Mouse (Mus musculus) limb, embryonic 14.5 days (tissue): Measurements from ENCODE around the gene Tnrc6b. TPM values are rescaled to one million over a fixed set of nuclear protein-coding genes. Genes with fewer than 3 reads are reported as not detected.

ENCODE experiments used
- ATAC-seq: fragments of 200-750 bp; cut with Nextera tagmentation; 2 replicates; pipeline ENCODE4 v1.8.0; 2017; ENCODE audit warnings: low read depth, moderate number of reproducible peaks, moderate TSS enrichment; ENCODE audit not compliant: low FRiP score
- DNase-seq: peaks from one replicate; pipeline ENCODE4 v3.0.0-alpha.2; 2015; ENCODE audit warnings: low spot score
- H3K27ac ChIP-seq: fragments of 300-500 bp; sonication (generic); replicated peaks from 2 replicates; pipeline ENCODE4 v1.5.1; 2014; ENCODE audit warnings: low read depth, mild to moderate bottlenecking, low read length, moderate library complexity, mixed read lengths
- H3K27me3 ChIP-seq: fragments of 300-500 bp; sonication (generic); 2 replicates; pipeline ENCODE4 v1.6.1; 2014; ENCODE audit warnings: low read length, mixed read lengths; ENCODE audit not compliant: control insufficient read depth, insufficient read depth
- H3K36me3 ChIP-seq: fragments of 300-500 bp; sonication (generic); 2 replicates; pipeline ENCODE4 v1.6.1; 2014; ENCODE audit warnings: mild to moderate bottlenecking, low read length, moderate library complexity, mixed read lengths; ENCODE audit not compliant: control insufficient read depth, insufficient read depth
- H3K4me1 ChIP-seq: fragments of 300-500 bp; sonication (generic); 2 replicates; pipeline ENCODE4 v1.6.1; 2014; ENCODE audit warnings: antibody characterized with exemption, low read length, mixed read lengths; ENCODE audit not compliant: control insufficient read depth, insufficient read depth
- H3K4me2 ChIP-seq: fragments of 300-500 bp; sonication (generic); replicated peaks from 2 replicates; pipeline ENCODE4 v1.6.1; 2014; ENCODE audit warnings: low read depth, mild to moderate bottlenecking, low read length, moderate library complexity; ENCODE audit not compliant: severe bottlenecking
- H3K4me3 ChIP-seq: fragments of 300-500 bp; sonication (generic); replicated peaks from 2 replicates; pipeline ENCODE4 v1.5.1; 2014; ENCODE audit warnings: low read length
- H3K9ac ChIP-seq: fragments of 300-500 bp; sonication (generic); 2 replicates; pipeline ENCODE4 v1.6.1; 2014; ENCODE audit warnings: mild to moderate bottlenecking, low read depth, low read length, moderate library complexity; ENCODE audit not compliant: severe bottlenecking
- H3K9me3 ChIP-seq: fragments of 300-500 bp; sonication (generic); 2 replicates; pipeline ENCODE4 v1.6.1; 2016; ENCODE audit warnings: low read length; ENCODE audit not compliant: control insufficient read depth
- POLR2A ChIP-seq: fragments of 200-500 bp; IDR thresholded peaks from 2 replicates; pipeline ENCODE4 v1.8.0; 2012; ENCODE audit warnings: inconsistent platforms, mild to moderate bottlenecking, moderate library complexity, borderline replicate concordance; ENCODE audit not compliant: insufficient read depth, insufficient read length; ENCODE audit errors: extremely low read depth
- whole genome bisulfite sequencing: fragments of 180-500 bp; shearing (Covaris S2); extraction: QIAGEN DNeasy Blood & Tissue Kit; methylation state at CpG from one replicate; pipeline ENCODE4 v1.1.7; 2014; 5-methylcytosine and 5-hydroxymethylcytosine counted together
- polyA plus RNA-seq, 2 experiments: library from polyadenylated mRNA; depleted of rRNA in 1 of 2; stranded (reverse) in 1 of 2; unstranded in 1 of 2; fragments of >200 nt; fragmentation: Nextera tagmentation in 1 of 2; extraction: Ambion mirVana in 1 of 2; gene quantifications; 2 replicates each; pipeline versions ENCODE4 v1.2.1 to v1.2.3; 2012 to 2014

The Tnrc6b gene
- polyA plus RNA-seq, 2 experiments: 12.5 to 15.8 TPM

GRCm38 (mm10) chr15:80682343-80682742 is 28.8 kb upstream of the Tnrc6b start:
- DNase-seq (no peak), ATAC-seq (no peak)
- Histone ChIP-seq H3K4me1 (peaks cover 23% of the 10 kb centered on the region), H3K4me2 (no peak overlapping the region), H3K36me3 (no peaks in the 10 kb centered on the region), H3K27ac (no peak overlapping the region), H3K9ac (no peak overlapping the region), H3K27me3 (no peaks in the 10 kb centered on the region), H3K4me3 (no peak overlapping the region), H3K9me3 (no peaks in the 10 kb centered on the region)
- 85% methylated on average over 8 of the region's 8 CpGs for WGBS
- no peak for TF ChIP-seq POLR2A

DNA sequence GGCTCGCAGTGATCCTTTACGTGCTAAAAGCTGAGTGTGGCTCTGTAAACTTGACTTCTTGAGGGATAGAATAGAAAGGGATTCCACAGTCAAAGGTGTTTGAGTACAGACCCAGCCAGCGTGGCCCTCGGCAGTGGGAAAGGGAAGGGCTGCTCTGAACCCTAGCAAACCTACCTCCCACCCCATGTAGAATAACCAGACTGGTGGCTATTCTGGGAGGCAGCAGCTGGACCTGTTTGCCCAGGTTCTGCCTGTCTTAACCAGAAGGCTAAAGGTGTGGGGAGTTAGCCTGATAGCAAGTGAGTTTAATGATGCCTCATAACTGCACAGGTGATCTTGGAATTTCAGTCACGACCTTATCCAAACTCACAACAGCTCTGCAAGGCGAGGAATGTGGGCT is 28.0 kb upstream of the Tnrc6b start:
- H3K4me1 ChIP-seq: peaks cover 23% of the 10 kb centered on the region
- H3K27me3 ChIP-seq: no peaks in the 10 kb centered on the region
- DNase-seq (no peak), ATAC-seq (no peak)
- 67% methylated on average over 6 of the region's 6 CpGs for WGBS
- H3K9me3 ChIP-seq: no peaks in the 10 kb centered on the region
- H3K4me3 ChIP-seq: no peak overlapping the region
- no peaks in the 10 kb centered on the region for H3K36me3 ChIP-seq
- H3K27ac ChIP-seq: no peak overlapping the region
- H3K9ac ChIP-seq: no peak overlapping the region
- H3K4me2 ChIP-seq: no peak overlapping the region
- TF ChIP-seq POLR2A: no peak

GRCm38 (mm10) chr15:80683990-80684389 is 27.1 kb upstream of the Tnrc6b start:
- Histone ChIP-seq H3K9me3 (no peaks in the 10 kb centered on the region), H3K4me2 (no peak overlapping the region), H3K36me3 (no peaks in the 10 kb centered on the region), H3K4me1 (peaks cover 23% of the 10 kb centered on the region), H3K27ac (no peak overlapping the region), H3K9ac (no peak overlapping the region), H3K4me3 (no peak overlapping the region), H3K27me3 (no peaks in the 10 kb centered on the region)
- TF ChIP-seq POLR2A: no peak
- ATAC-seq: no peak
- 74% methylated on average over 3 of the region's 3 CpGs for WGBS
- DNase-seq: no peak

DNA sequence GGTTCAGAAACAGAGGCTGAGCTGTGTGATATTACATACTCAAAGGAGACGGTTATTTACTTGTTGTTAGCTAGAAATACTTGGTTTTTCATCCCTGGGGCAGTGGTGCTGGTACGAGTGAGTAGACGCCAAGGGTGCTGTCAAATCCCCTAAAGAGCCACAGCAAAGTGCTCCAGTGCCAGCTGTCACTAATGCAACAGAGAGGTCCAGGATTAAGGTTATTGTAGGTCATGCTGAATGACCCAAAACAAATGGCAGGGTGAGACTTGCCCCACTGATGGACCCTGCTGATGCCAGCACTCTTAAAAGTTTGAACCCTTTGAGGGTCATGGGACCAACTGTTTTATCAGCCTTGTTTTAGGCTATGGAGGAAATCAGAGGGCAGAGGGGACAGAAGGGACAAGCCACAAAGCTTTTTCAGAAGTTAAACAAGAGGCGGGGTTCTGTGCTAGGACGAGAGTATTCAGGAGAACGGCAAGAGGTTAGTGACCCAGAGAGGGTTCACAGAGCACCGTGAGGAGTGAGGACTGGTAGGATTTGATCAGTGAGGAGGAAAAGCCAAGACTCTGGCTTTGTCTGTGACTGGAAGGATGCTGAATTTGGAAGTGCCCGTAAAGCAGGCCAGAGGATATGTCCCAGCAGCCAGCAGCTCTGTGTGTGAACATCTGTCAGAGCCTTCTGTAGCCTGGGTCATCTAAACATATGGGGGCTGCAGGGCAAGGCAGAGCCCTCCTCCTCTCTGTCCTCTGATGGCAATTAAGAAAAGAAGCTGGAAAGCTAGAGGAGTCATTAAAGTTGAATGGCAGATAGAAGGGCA is 26.1 kb upstream of the Tnrc6b start:
- no peaks in the 10 kb centered on the region for H3K27me3 ChIP-seq
- no peaks in the 10 kb centered on the region for H3K36me3 ChIP-seq
- DNase-seq (no peak), ATAC-seq (no peak)
- no peak overlapping the region for H3K4me3 ChIP-seq
- H3K27ac ChIP-seq: no peak overlapping the region
- no peak overlapping the region for H3K9ac ChIP-seq
- 20% methylated on average over 8 of the region's 8 CpGs for WGBS
- H3K4me2 ChIP-seq: no peak overlapping the region
- TF ChIP-seq POLR2A: no peak
- H3K4me1 ChIP-seq: peaks cover 14% of the 10 kb centered on the region
- no peaks in the 10 kb centered on the region for H3K9me3 ChIP-seq

DNA sequence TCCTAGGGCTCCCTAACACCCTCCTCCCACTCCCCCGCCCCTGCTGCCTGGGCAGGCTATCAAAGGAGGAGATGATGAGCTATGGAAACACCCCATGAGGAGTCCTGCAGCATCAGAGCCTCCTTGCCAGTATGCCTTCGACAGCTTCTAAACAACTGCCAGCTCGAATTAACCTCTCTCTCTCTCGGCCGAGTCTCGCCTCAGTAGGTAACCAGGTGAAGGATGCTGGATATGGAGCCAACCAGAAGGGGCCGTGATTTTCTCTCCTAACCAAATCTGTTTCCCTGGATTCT is 25.6 kb upstream of the Tnrc6b start:
- Histone ChIP-seq H3K4me1 (peaks cover 9% of the 10 kb centered on the region), H3K4me3 (no peak overlapping the region), H3K9ac (no peak overlapping the region), H3K27me3 (no peaks in the 10 kb centered on the region), H3K4me2 (no peak overlapping the region), H3K36me3 (no peaks in the 10 kb centered on the region), H3K9me3 (no peaks in the 10 kb centered on the region), H3K27ac (no peak overlapping the region)
- WGBS: 36% methylated on average over 7 of the region's 7 CpGs
- TF ChIP-seq POLR2A: no peak
- ATAC-seq (no peak), DNase-seq (no peak)
